Comparison of ENCODE assay signal across 8 mouse cellular contexts in genomic region chr19:23758554-23759321, GRCm38 (mm10). TPM values are rescaled to one million over a fixed set of nuclear protein-coding genes. Genes with fewer than 3 reads are reported as not detected.
A peak's percentile ranks its signal among the peaks of the same experiment; 100 is the strongest.
DNase-seq lines count a peak whose midpoint lies in the region; ATAC-seq and TF ChIP-seq lines count a peak whose summit lies in the region.

TSS of gene Apba1 (plus strand) at chr19:23758887.

- H3K4me1 ChIP-seq in forebrain, embryonic 10.5 days, result peaks cover 33% of the 10 kb centered on the region
- peaks cover 9% of the 10 kb centered on the region; the same call in 1 of the 2 replicates for H3K4me1 ChIP-seq in liver, postnatal 0 days (ENCODE audit: insufficient read depth)
- peaks cover 25% of the 10 kb centered on the region for H3K4me1 ChIP-seq in neural tube, embryonic 12.5 days
- H3K4me1 ChIP-seq in stomach, postnatal 0 days (replicated peaks; ENCODE audit: control insufficient read depth, insufficient read depth), result no peaks in the 10 kb centered on the region

- TF ChIP-seq CTCF in layer of hippocampus, adult 2 months (conservative IDR thresholded peaks at IDR 0.05), result peak; percentile 59
- TF ChIP-seq CTCF in liver, postnatal 0 days (IDR thresholded peaks at IDR 0.05; ENCODE audit: low read depth), result peak; percentile 30; the same call in 1 of the 2 replicates
- TF ChIP-seq CTCF in stomach, postnatal 0 days (IDR thresholded peaks at IDR 0.05; ENCODE audit: low read depth), result peak; percentile 54

- DNase-seq in B cell, adult 2 months, result peak; percentile 62 to 76
- DNase-seq in adrenal gland, postnatal 10 days, result peak; percentile 67
- DNase-seq in forebrain, embryonic 10.5 days (ENCODE audit: extremely low spot score, low spot score), result peak; percentile 65
- peak; percentile 79 to 88 for DNase-seq in heart, postnatal 14 days
- DNase-seq in layer of hippocampus, adult 2 months (ENCODE audit: low spot score in 2 of 2), result peak; percentile 71 to 80
- peak; percentile 59 for DNase-seq in liver, postnatal 0 days
- DNase-seq in stomach, postnatal 0 days (ENCODE audit: low spot score), result peak; percentile 66

- WGBS in forebrain, embryonic 10.5 days, result under 1% methylated on average over 88 of the region's 98 CpGs
- WGBS in liver, postnatal 0 days (ENCODE audit: insufficient replicate concordance), result under 1% methylated on average over 63 of the region's 98 CpGs
- under 1% methylated on average over 86 of the region's 98 CpGs for WGBS in neural tube, embryonic 12.5 days
- under 1% methylated on average over 49 of the region's 98 CpGs for WGBS in stomach, postnatal 0 days

- no peaks in the 10 kb centered on the region for H3K9me3 ChIP-seq in forebrain, embryonic 10.5 days
- H3K9me3 ChIP-seq in liver, postnatal 0 days (ENCODE audit: low read length), result no peaks in the 10 kb centered on the region
- peaks cover 6% of the 10 kb centered on the region; the same call in 1 of the 2 replicates for H3K9me3 ChIP-seq in neural tube, embryonic 12.5 days
- no peaks in the 10 kb centered on the region for H3K9me3 ChIP-seq in stomach, postnatal 0 days (ENCODE audit: control insufficient read depth, low read length)

- H3K4me3 ChIP-seq in forebrain, embryonic 10.5 days, result peak within 1 kb of the TSS; percentile 76
- peak within 1 kb of the TSS; percentile 96 for H3K4me3 ChIP-seq in layer of hippocampus, adult 2 months
- peak within 1 kb of the TSS; percentile 63 for H3K4me3 ChIP-seq in liver, postnatal 0 days (ENCODE audit: low read depth, low read length)
- peak within 1 kb of the TSS; percentile 69 for H3K4me3 ChIP-seq in neural tube, embryonic 12.5 days
- H3K4me3 ChIP-seq in stomach, postnatal 0 days (ENCODE audit: low read depth, low read length), result peak within 1 kb of the TSS; percentile 69

- ATAC-seq in liver, postnatal 0 days, result peak; percentile 73
- peak; percentile 87 for ATAC-seq in neural tube, embryonic 12.5 days (ENCODE audit: low FRiP score, low read depth)
- peak; percentile 85 for ATAC-seq in stomach, postnatal 0 days (ENCODE audit: low FRiP score, low TSS enrichment)

- TF ChIP-seq EP300 in liver, postnatal 0 days (IDR thresholded peaks at IDR 0.05; ENCODE audit: low read depth), result no peak
- no peak for TF ChIP-seq EP300 in stomach, postnatal 0 days (optimal IDR thresholded peaks at IDR 0.05)

- H3K27ac ChIP-seq in forebrain, embryonic 10.5 days, result peak within 1 kb of the TSS; percentile 92
- H3K27ac ChIP-seq in layer of hippocampus, adult 2 months, result peak within 1 kb of the TSS; percentile 98
- peak within 1 kb of the TSS; percentile 29; the same call in 1 of the 2 replicates for H3K27ac ChIP-seq in liver, postnatal 0 days (ENCODE audit: low read depth)
- H3K27ac ChIP-seq in neural tube, embryonic 12.5 days, result peak within 1 kb of the TSS; percentile 90
- H3K27ac ChIP-seq in stomach, postnatal 0 days (replicated peaks), result peak within 1 kb of the TSS; percentile 86

- H3K4me2 ChIP-seq in liver, postnatal 0 days (ENCODE audit: low read depth, low read length), result peak within 1 kb of the TSS; percentile 92
- H3K4me2 ChIP-seq in neural tube, embryonic 12.5 days (replicated peaks), result peak within 1 kb of the TSS; percentile 75
- H3K4me2 ChIP-seq in stomach, postnatal 0 days (replicated peaks; ENCODE audit: low read depth), result peak within 1 kb of the TSS; percentile 95

- H3K27me3 ChIP-seq in forebrain, embryonic 10.5 days (ENCODE audit: poor library complexity, severe bottlenecking), result peaks cover 52% of the 10 kb centered on the region
- H3K27me3 ChIP-seq in liver, postnatal 0 days (ENCODE audit: insufficient read depth, low read length), result peaks cover 17% of the 10 kb centered on the region
- H3K27me3 ChIP-seq in neural tube, embryonic 12.5 days (replicated peaks), result no peaks in the 10 kb centered on the region
- H3K27me3 ChIP-seq in stomach, postnatal 0 days (ENCODE audit: control insufficient read depth, insufficient read depth, low read length), result no peaks in the 10 kb centered on the region

- H3K36me3 ChIP-seq in forebrain, embryonic 10.5 days (replicated peaks), result no peaks in the 10 kb centered on the region
- H3K36me3 ChIP-seq in liver, postnatal 0 days (replicated peaks; ENCODE audit: insufficient read depth, low read length), result no peaks in the 10 kb centered on the region
- no peaks in the 10 kb centered on the region for H3K36me3 ChIP-seq in neural tube, embryonic 12.5 days
- no peaks in the 10 kb centered on the region for H3K36me3 ChIP-seq in stomach, postnatal 0 days (ENCODE audit: control insufficient read depth, insufficient read depth, low read length)

- peak within 1 kb of the TSS; percentile 61 for H3K9ac ChIP-seq in liver, postnatal 0 days (replicated peaks)
- peak within 1 kb of the TSS; percentile 83 for H3K9ac ChIP-seq in neural tube, embryonic 12.5 days
- peak within 1 kb of the TSS; percentile 69 for H3K9ac ChIP-seq in stomach, postnatal 0 days (ENCODE audit: low read length)

- intact Hi-C loops in heart, postnatal 14 days (cut with DNase I), result loop anchor here (2.0 to 10.0 kb wide), 3 partner anchors 72 to 211 kb away; partner anchors contain the start of gene Ptar1

RNA-seq across cellular contexts. Expression of gene Apba1, which starts in this region (rescaled TPM):
- total RNA-seq in adrenal gland, postnatal 10 days (2021), result 10 to 100 TPM in 1 of 2 experiments, 1 to 10 TPM in 1; 7.2 to 14.4 TPM
- 0.18 and 0.31 TPM in 2 replicates for polyA plus RNA-seq in forebrain, embryonic 10.5 days (2016; fragmentation: Nextera tagmentation; extraction: Ambion mirVana)
- 1 to 10 TPM; 4.2 to 4.4 TPM for total RNA-seq in heart, postnatal 14 days (2021)
- total RNA-seq in layer of hippocampus, adult 2 months (2021), result 100 to 1,000 TPM; 118 to 119 TPM
- 0.07 and 0.11 TPM in 2 replicates for polyA plus RNA-seq in liver, postnatal 0 days (2015; fragmentation: Nextera tagmentation; extraction: Ambion mirVana)
- 5.3 and 6.5 TPM in 2 replicates for polyA plus RNA-seq in neural tube, embryonic 12.5 days (2016; fragmentation: Nextera tagmentation; extraction: Ambion mirVana)
- polyA plus RNA-seq in stomach, postnatal 0 days (2015; fragmentation: Nextera tagmentation; extraction: Ambion mirVana), result 0.47 and 0.55 TPM in 2 replicates

Comparison
In these comparisons a context has a peak if more than half of its experiments do, and no peak if none do; other contexts are left out.
1. Peak in every context shown above with its lines: DNase-seq, ATAC-seq, H3K4me3 ChIP-seq and H3K27ac ChIP-seq.
2. RNA of gene Apba1 (total RNA-seq): 118 to 119 TPM in layer of hippocampus, adult 2 months; 7.2 to 14.4 TPM in adrenal gland, postnatal 10 days and 4.2 to 4.4 TPM in heart, postnatal 14 days; every median in the first group is over 4 times any median in the second.
3. Peak in DNase-seq, H3K4me3 ChIP-seq and H3K27ac ChIP-seq in forebrain, embryonic 10.5 days; RNA of the gene not detected or under 1 TPM.
4. Peak in DNase-seq, ATAC-seq, H3K4me3 ChIP-seq, H3K27ac ChIP-seq, H3K9ac ChIP-seq and H3K4me2 ChIP-seq in liver, postnatal 0 days; RNA of the gene not detected or under 1 TPM.
5. Peak in DNase-seq, ATAC-seq, H3K4me3 ChIP-seq, H3K27ac ChIP-seq, H3K9ac ChIP-seq and H3K4me2 ChIP-seq in stomach, postnatal 0 days; RNA of the gene not detected or under 1 TPM.
6. H3K27ac ChIP-seq: peak in every context shown above with its lines; median percentile 98 in layer of hippocampus, adult 2 months; 92 in forebrain, embryonic 10.5 days; 90 in neural tube, embryonic 12.5 days; 86 in stomach, postnatal 0 days; 29 in liver, postnatal 0 days.